Mouse (Mus musculus) lung, postnatal 25 days (tissue): Measurements from ENCODE around the gene Rad51d.
"Not testable (repeated sequence)": the region's sequence is repeated elsewhere in the genome, so short reads cannot be mapped to it uniquely, and the experiment has no call there.

Experiments used
- DNase-seq: peaks from one replicate; pipeline ENCODE4 v3.0.0; 2022; ENCODE audit warnings: low spot score

Rad51d gene

DNA sequence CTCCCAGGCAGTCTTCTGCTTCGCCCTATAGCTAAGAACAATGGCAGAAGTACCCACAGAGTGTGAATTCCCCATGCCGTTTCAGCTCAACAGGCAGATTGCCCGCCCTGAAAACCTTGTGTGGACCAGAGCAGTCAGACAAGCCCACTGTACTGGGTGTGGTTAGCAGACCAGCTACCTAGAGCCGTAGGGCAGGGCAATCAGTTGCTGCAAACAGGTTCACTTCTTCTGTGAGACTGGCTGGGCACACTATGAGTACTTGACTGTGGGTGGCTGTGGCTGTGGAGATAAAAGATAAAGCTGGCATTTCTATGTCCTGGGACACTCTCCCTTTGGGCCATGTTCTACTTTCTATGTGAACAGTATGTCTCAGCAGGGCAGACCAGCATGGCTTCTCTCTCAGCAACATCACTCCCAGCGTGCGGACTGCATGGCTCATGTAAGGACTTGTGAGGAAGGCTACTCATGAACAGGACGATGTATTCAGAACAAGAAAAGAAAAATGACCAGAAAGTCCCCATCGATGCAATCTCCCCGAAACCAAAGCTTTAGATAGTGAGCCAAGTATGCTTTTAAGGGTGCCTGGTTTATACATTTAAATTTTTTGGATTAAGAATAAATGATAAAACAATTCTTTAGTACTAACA, 35.0 kb downstream of the Rad51d start:
- DNase-seq = no peak

DNA sequence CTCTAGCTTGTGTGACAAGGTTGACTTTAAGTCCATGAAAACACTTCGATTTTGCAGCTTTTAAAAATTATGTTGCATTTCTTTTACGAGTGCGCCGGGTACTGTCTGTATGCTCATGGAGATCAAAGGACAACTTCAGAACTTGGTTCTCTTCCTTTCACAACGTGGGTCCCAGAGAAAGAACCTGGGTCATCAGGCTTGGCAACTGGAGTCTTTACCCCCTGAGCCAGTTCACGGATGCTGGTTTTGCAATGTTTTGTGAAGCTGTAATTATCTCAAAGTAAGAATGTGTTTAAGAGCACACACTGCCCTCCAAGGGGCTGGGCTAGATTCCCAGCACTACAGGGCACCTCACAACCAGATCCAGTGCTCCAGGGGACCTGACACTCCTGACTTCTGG, 36.3 kb downstream of the Rad51d start:
- no peak for DNase-seq

DNA sequence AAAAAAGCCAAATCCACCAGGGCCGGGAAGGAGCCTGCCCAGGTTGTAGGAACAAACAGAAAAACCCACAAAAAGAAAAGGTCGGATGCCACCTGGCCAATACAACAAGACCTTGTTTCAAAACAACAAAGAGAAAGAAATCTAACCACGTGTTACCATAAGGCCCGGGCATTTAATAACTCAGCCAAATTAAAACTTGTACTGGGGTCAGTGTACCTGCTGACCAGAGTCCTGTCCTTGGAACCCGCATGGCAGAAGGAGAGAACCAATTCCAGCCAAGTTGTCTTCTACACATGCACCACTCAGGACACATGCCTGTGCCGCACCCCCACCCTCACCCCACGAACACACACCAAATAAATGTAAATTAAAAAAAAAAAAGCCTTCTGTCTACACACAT, 37.5 kb downstream of the Rad51d start:
- no peak for DNase-seq

DNA sequence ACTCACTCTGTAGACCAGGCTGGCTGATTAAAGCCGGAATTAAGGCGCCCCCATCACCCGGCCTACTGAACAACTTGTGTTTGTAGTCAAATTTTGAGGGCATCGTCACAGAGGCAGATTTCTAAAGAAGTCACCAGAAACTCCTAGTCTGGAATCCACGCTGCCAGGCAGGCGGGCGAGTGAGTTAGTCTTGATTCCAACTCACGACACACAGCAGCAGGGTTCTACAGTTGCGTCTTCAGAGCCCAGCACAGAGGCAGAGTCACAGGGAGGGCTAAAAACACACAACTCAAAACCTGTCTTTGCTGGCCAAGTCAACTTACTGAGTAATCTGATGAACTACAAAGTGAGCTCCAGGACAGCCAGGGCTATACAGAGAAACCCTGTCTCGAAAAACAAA, 37.9 kb downstream of the Rad51d start:
- no peak for DNase-seq

DNA sequence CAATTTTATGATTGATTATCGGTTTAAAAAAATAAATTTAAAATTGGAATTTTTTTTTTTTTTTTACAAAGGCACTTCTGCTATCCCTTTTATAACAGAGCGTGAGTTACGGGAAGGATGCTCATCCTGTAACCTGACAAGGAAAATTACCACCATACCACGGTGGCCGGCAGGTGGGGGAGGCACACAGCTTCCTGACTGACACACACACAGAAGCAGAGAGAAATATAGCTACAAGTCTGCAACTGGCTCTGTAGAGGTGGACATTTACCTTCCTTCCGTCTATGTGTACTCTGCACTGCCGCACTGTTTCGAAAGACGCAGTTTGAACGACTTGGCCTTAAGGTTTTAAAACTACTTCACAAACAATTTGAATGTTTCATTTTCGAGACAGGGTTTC, 38.3 kb downstream of the Rad51d start:
- no peak for DNase-seq

DNA sequence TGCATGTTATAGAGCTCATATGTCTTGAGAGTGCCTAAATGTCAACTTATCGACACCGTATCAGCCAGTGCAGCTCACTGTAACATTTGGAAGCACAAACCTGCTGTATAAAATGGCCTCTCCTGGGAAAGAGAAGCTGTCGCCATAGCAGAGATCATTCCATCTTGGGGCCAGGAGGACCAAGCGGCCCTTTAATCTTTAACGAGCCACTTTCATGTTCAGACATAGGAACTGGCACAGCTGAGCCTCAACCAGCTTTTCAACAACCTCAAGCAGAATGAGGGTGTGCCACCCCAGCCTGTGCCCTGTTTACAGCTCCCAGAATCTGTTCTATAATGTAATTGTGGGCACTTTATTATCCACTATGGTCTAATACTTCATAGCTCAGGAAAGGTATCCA, 40.2 kb downstream of the Rad51d start:
- DNase-seq = no peak

DNA sequence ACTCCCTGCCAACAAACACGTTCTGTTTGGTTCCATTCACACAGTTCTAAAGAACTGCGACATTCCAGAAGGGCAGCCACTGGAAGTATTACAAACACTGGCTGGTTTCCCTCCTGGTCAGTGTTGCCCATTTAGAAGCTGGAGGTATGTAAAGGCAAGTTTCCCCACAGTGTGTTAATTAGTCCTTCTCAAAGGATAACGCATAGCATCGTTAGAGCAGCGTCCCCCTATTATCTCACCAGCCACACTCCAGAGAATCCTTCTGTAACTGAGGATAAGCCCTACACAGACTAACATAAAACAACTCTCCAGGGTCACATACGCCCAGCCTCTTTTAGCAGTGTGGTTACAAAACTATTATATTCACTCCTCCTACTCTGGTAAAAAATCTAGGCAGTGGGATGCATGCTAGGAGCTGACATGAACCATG, 42.8 kb downstream of the Rad51d start:
- DNase-seq = no peak

DNA sequence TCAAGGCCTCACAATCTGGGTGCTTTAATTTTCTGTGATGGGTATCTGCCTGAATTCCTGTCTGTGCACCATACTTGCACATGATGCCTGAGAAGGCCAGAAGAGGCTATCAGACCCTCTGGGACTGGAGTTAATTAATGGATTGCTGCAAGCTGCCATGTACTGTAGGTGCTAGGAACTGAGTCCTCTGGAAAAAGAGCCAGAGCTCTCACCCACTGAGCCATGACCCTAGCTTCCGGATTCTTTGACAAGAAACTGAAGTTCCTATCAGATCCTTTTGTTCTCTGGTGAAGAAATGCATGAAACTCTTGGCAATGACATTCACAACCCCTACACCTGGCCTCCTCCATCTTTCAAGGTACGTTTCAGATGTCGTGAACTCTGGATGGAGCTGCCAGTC, 43.5 kb downstream of the Rad51d start:
- DNase-seq = no peak

DNA sequence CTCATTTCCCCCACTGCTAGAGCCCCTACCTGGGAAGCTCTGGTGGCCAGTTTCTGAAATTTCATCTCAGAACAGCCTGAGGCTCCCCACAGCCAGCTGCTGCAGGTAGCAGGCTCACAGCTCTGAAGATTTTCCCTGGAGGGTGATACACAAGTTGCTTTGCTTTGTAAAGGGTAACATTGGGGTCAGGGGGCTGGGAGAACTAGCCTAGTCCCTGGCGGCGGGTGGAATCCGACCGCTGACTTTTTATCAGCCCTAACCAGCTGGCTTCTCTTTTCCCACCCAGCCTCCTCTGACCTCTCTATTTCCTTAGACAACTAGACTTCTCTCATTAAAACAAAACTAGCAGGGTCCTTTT, 44.4 kb downstream of the Rad51d start:
- no peak for DNase-seq

DNA sequence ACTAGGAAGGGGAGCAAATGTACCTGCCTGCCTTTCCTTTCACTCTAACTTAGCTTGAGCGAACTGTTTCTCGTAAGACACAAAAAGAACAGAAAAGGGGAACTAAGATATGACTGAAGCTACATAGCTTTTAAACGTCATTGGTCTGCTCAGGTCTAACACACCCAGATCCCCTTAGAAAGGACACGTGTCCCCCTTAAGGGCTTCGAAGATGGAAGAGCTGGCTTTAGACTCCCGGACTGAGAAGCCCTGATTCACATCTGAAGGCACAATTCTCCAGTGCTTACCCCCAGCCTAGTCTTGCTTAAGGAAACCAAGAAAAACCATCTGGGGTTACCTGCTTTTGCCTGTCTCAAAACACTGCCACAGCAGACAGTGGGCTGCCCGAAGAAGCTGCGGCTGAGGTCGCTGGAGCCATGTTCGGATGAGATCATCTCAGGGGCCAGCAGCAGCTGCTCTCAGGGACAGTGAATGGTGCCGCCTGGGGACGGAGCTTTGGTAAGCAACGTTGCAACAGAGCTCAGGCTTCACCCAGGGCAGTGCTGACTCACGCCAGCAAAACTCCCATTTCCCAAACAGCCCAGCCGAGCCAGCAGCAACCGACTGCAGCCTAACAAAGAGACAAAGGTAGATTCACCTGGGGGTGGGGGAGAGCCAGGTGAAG, 44.9 kb downstream of the Rad51d start:
- peak; percentile 58 for DNase-seq

DNA sequence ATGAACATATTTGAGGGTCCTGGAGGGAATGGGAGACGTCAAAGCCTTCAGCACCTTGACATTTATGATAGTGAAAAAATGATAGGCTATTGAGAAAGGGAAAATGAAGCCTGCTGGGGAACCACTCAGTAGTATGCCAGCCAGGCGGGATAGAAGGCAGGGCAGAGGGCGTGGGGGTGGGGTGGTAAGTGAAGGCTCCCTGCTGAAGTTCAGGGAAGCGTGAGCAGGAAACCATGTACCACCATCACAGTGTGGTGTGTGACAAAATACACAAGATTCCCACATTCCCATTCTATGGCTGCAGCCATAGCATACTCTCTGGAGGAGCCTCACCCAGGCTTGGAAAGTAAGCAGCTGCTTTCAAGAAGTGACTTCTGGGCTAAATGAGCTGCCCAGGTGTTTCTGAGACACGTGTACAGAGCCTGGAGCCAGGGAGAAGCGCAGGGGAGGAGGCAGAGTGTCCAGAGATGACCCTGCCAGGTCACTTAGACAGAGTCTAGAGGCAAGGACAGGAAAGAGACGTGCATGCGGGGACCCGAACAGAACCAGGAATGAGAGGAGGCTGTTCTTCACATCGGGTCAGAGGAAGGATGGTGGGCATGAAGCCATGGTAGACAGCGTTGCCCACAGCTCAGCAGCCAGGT, 45.5 kb downstream of the Rad51d start:
- DNase-seq = no peak

DNA sequence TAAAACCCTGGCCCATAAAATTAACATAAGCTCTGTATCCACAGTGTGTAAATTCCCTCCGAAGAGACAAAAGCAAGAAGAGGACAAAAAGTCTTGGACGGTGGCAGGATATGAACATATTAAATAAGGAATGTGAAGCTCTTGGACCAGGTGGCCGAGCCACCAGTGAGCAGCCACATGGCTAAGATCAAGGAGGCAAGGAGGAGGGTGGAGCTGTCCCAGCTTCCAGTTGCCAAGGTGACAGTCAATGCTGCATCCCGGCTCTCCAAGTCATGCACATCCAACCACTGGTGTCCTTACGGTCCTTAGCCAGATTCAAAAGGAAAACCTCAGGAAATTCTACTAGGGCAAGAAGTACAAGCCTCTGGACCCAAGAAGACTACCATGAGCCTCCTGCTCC, 51.9 kb downstream of the Rad51d start:
- DNase-seq = no peak

DNA sequence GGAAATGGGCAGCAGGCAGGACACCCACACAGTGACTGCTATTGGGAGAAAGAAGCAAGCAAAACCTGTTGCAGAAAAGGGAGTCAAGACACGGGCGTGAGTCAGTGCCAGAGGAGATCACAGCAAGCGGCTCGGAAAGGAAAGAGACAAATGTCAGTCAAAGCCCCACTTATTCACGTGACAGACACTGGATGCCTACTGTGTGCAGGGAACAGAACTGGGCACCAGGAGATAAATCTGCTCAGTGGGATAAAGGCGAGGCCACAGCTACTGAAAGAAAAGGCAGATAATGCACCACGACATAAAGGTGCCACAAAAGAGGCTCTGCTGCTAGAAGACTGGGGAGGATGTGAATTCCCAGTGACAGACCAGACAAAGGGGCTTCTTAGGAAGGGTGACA, 52.6 kb downstream of the Rad51d start:
- no peak for DNase-seq

DNA sequence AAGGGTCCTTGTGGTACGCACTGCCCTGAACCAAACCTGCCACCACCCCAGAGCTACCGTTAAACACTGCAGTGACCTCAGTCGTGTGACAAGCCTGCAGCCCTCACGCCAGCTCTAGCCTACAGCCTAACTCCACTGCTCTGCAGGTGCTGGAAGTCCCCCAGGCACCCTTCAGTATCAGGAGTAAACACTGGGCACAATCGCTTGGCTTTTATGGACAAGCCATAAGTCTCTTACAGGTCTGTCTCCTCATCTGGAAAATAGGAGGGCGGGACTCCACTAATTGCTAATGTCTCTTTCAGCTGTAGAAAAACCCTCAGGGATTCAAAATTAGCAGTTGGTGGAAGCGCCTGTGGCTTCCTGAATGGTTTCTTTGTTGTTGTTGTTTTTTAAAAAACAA, 53.2 kb downstream of the Rad51d start:
- DNase-seq = no peak

DNA sequence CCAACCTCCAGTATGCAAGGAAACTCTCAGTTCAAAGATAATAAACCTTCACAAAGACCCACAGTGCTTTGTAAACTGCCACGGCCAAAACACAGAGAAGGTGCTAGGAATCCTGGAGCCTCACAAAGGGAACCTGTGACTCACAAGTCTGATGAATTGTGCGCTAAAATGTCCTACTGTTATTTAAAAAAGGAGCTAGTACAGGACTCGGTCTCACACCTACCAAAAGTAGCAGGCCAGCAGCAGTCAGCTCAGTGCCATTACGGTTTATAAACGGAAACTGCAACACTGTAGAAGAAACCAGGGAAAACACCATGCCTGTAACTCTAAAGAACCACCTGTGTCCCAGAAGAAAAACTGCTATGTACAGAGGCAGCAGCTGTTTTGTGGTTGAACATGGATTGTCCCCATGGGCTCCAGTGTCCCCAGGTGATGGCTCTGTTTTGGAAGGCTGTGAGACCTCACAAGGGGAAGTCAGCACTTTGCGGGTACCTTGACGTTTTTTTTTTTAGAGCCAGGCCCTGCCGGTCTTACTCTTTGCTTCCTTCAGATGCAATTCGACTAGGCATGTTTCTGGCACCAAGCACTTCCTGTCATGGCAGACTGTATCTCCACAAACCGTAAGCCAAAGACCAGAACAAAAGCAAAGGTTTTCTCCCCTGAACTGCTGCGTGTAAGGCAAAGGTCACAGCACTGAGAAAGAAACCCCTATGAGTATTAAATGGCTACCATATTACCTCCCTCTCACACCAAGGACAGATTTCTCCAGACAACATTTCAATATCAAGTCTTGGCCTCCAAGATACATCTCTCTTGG, 54.6 kb downstream of the Rad51d start:
- no peak for DNase-seq

DNA sequence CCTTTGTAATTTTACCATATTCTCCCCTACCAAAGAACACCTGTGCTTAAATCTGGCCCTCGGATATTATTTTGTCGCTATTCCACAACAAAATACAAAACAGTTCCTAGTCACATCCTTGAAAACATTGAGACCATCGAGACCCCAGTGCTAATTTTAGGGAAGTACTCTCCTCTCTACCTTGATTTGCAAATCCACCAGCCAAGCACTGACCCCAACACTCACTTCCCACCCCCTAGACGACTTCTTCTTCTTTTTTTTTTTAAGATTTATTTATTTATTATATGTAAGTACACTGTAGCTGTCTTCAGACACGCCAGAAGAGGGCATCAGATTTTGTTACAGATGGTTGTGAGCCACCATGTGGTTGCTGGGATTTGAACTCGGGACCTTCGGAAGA, 56.1 kb downstream of the Rad51d start:
- not testable (repeated sequence) for DNase-seq

DNA sequence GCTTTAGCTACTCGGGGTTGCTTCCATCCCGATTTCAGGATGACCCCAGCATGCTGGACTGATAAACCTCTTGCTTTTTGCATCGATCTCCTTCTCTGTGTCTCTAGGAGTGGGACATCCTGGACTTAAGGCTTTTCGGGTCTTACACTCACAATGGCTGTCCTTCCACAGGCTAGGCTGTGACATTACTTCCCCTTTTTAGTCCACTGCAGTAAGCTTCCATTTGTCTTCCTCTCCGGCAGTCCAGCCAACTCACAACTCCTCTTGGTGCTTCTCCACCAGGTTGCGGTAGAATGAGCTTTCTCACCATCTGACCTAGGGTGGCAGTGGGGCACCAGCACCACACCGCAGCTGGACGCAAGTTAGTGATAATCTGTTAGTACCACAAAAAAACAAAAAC, 56.5 kb downstream of the Rad51d start:
- no peak for DNase-seq

DNA sequence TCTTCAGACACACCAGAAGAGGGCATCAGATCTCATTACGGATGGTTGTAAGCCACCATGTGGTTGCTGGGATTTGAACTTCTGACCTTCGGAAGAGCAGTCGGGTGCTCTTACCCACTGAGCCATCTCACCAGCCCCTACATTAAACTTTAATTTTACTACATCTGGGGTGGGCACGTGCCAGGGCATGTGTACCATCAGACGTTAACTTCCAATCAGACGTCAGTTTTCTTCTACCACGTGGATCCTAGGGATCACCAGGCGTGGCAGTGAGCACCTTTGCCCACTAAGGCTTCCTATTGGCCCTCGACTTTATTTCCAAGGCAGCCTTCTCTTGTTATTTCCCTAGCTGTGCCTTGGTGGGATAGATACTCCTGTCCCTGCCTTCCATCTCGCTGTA, 58.0 kb downstream of the Rad51d start:
- not testable (repeated sequence) for DNase-seq

DNA sequence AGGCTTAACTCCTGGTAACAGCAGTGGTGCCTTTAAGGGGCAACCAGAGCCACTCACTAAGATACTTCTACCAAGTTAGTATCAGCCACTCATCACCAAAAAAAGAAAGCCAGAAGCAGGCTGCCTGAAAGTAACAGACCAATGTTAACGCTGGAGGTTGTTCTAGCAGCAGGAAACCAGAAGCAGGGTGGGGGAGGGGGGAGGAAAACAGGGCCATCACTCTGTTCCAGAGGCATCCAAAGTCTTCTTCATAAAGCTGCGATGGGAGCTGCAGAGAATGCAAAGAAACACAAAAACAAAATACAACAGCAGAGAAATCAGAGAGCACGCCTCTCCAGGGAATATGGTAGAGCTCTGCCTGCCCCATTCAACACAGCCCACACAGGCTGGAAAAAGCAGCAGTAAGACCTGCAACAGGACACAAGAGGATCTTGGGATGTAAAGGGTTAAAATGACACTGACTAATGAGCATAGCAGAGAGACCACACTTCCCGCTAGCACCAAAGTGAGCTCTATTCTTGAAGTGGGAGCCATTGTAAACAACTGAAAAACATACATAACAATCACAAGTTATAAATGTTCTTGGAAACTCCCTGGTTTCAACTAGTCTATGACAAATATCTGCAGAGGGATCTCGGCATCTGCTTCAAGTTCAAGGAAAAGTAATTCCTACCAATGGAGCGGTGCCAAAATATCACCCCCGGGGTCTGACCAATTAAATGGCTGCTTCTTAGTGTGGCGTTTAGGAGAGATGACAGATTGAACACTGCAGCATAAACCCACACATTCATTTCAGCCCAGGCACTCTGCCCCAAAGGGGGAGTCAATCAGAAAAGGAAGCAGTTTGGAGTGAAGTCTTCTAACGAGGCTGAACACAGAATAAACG, 59.2 kb downstream of the Rad51d start:
- no peak for DNase-seq

DNA sequence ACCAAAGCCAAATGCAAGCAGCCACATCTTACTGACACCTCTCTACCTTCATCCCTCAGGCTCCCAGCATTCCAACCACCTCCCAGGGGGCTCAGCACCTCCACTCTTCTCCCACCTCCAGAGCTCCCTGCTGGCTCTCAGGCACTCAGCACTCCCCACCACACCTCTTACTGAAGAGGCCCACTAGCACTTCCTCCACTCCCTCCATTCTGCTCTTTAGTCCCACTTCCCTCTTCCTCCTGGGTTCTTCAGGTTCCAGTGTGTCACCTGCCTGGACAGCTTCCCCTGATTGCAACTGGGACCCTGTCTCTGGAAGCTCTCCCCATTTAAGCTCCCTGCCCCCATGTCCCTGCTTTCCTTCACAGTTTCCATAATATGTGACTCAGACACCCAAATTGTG, 63.6 kb downstream of the Rad51d start:
- DNase-seq = no peak
